9 mouse cellular contexts compared by ENCODE assay signal in genomic region chr6:119521931-119522391, GRCm38 (mm10). TPM values are rescaled to one million over a fixed set of nuclear protein-coding genes. Genes with fewer than 3 reads are reported as not detected.
DNase-seq lines count a peak whose midpoint lies in the region; ATAC-seq and TF ChIP-seq lines count a peak whose summit lies in the region.
"Had no signal": no experiment of that assay in that cellular context is flagged by ENCODE, and none has a peak within 500 bp of the region (broad histone marks: within the 10 kb centered on the region; RNA-seq: fewer than 3 reads in every experiment).

No protein-coding gene starts in this region.

- TF ChIP-seq CTCF in lung, adult 2 months (IDR thresholded peaks at IDR 0.05; ENCODE audit: insufficient read depth, low read length) = no peak

- H3K4me1 ChIP-seq in hindbrain, embryonic 13.5 days (replicated peaks) = peaks cover 13% of the 10 kb centered on the region
- peaks cover 4% of the 10 kb centered on the region for H3K4me1 ChIP-seq in hindbrain, embryonic 16.5 days (ENCODE audit: control insufficient read depth, insufficient read depth, low read depth, low read length)
- no peaks in the 10 kb centered on the region for H3K4me1 ChIP-seq in lung, adult 2 months (ENCODE audit: control insufficient read depth, insufficient read depth, low read length)

- DNase-seq in Muller cell, postnatal 12 days (ENCODE audit: inconsistent ontology term) = peak; percentile 88
- DNase-seq in telencephalon, adult 2 months (ENCODE audit: low read depth, low spot score) = peak; percentile 19
- no peak for DNase-seq in retina, embryonic 14.5 days (ENCODE audit: low spot score)
- no peak for DNase-seq in lung, adult 2 months
- no peak for DNase-seq in lung, postnatal 4 days

- no peak overlapping the region for H3K27ac ChIP-seq in hindbrain, embryonic 13.5 days
- no peak overlapping the region; the same call in 1 of the 2 replicates for H3K27ac ChIP-seq in hindbrain, embryonic 16.5 days (ENCODE audit: low read depth, low read length)

- H3K36me3 ChIP-seq in hindbrain, embryonic 13.5 days = no peaks in the 10 kb centered on the region
- H3K36me3 ChIP-seq in hindbrain, embryonic 16.5 days (ENCODE audit: control insufficient read depth, insufficient read depth, low read length) = no peaks in the 10 kb centered on the region
- H3K36me3 ChIP-seq: G1E had no signal

- no peak for TF ChIP-seq POLR2A in lung, adult 2 months (IDR thresholded peaks at IDR 0.05; ENCODE audit: borderline replicate concordance, extremely low read depth, low read depth, low read length)

- H3K9ac ChIP-seq in hindbrain, embryonic 13.5 days = no peak overlapping the region
- H3K9ac ChIP-seq in hindbrain, embryonic 16.5 days (ENCODE audit: low read depth, low read length) = no peak overlapping the region

- no peak overlapping the region for H3K4me3 ChIP-seq in hindbrain, embryonic 13.5 days
- H3K4me3 ChIP-seq in hindbrain, embryonic 16.5 days (ENCODE audit: low read length) = no peak overlapping the region
- no peak overlapping the region for H3K4me3 ChIP-seq in lung, adult 2 months (replicated peaks; ENCODE audit: extremely low read depth, low read depth, low read length)

- ATAC-seq in hindbrain, embryonic 13.5 days (ENCODE audit: low FRiP score) = peak; percentile 36; the same call in 1 of the 2 replicates
- ATAC-seq in hindbrain, embryonic 16.5 days = no peak; the same call in 1 of the 2 replicates
- ATAC-seq in granulocyte monocyte progenitor cell, adult 5-6 weeks (replicated peaks; ENCODE audit: poor library complexity, severe bottlenecking) = peak; percentile 35; the same call in 1 of the 2 replicates

- H3K9me3 ChIP-seq in hindbrain, embryonic 13.5 days = peaks cover 3% of the 10 kb centered on the region; the same call in 1 of the 2 replicates
- H3K9me3 ChIP-seq in hindbrain, embryonic 16.5 days (ENCODE audit: control insufficient read depth, low read length) = peaks cover 3% of the 10 kb centered on the region
- H3K9me3 ChIP-seq: G1E had no signal

- 48% methylated on average over 3 of the region's 3 CpGs for WGBS in hindbrain, embryonic 13.5 days
- WGBS in hindbrain, embryonic 16.5 days = 36% methylated on average over 3 of the region's 3 CpGs
- 31% methylated on average over 3 of the region's 3 CpGs for WGBS in lung, adult 2 months

- H3K27me3 ChIP-seq in hindbrain, embryonic 13.5 days = no peaks in the 10 kb centered on the region
- no peaks in the 10 kb centered on the region for H3K27me3 ChIP-seq in hindbrain, embryonic 16.5 days (replicated peaks; ENCODE audit: control insufficient read depth, insufficient read depth, low read length)

- no peak overlapping the region for H3K4me2 ChIP-seq in hindbrain, embryonic 13.5 days
- no peak overlapping the region for H3K4me2 ChIP-seq in hindbrain, embryonic 16.5 days (ENCODE audit: low read length)

RNA-seq across cellular contexts. Expression of gene Wnt5b, which starts 22.2 kb away (rescaled TPM):
- polyA plus RNA-seq in hindbrain, embryonic 13.5 days (2015; fragmentation: Nextera tagmentation; extraction: Ambion mirVana) = 4.1 and 5.0 TPM in 2 replicates
- 4.1 and 5.3 TPM in 2 replicates for polyA plus RNA-seq in hindbrain, embryonic 16.5 days (2015; fragmentation: Nextera tagmentation; extraction: Ambion mirVana)
- not detected in 2 replicates for total RNA-seq in granulocyte monocyte progenitor cell, adult 5-6 weeks (2014; fragmentation: Nextera tagmentation)
- 0.93 TPM in 1 of 2 replicates, not detected in the other for total RNA-seq in granulocyte monocyte progenitor cell, adult 5-6 weeks (2017)
- polyA plus RNA-seq in lung, adult 2 months (2012; rRNA removed) = 3.2 and 4.7 TPM in 2 replicates
- total RNA-seq: G1E had no signal

RNA-seq across cellular contexts. Expression of gene Fbxl14, which starts 42.5 kb away (rescaled TPM):
- polyA plus RNA-seq in hindbrain, embryonic 13.5 days (2015; fragmentation: Nextera tagmentation; extraction: Ambion mirVana) = 3.2 and 3.3 TPM in 2 replicates
- polyA plus RNA-seq in hindbrain, embryonic 16.5 days (2015; fragmentation: Nextera tagmentation; extraction: Ambion mirVana) = 1.9 and 2.1 TPM in 2 replicates
- 29.0 and 34.6 TPM in 2 replicates for total RNA-seq in granulocyte monocyte progenitor cell, adult 5-6 weeks (2014; fragmentation: Nextera tagmentation)
- 43.6 and 43.7 TPM in 2 replicates for total RNA-seq in granulocyte monocyte progenitor cell, adult 5-6 weeks (2017)
- 77.7 and 84.9 TPM in 2 replicates for polyA plus RNA-seq in lung, adult 2 months (2012; rRNA removed)

Comparison
In these comparisons a context has a peak if more than half of its experiments do, and no peak if none do; other contexts are left out.
1. DNase-seq: peak in Muller cell, postnatal 12 days (single experiment) and telencephalon, adult 2 months (single experiment); none in retina, embryonic 14.5 days (single experiment), lung, adult 2 months (single experiment) and lung, postnatal 4 days (0 of 2).
2. RNA of gene Fbxl14, which starts 42.5 kb away (polyA plus RNA-seq): 77.7 to 84.9 TPM in lung, adult 2 months; 3.2 to 3.3 TPM in hindbrain, embryonic 13.5 days and 1.9 to 2.1 TPM in hindbrain, embryonic 16.5 days; every median in the first group is over 10 times any median in the second.